Mouse (Mus musculus) gastrocnemius, adult 2 months (tissue): ENCODE data around the gene Snx29. TPM values are rescaled to one million over a fixed set of nuclear protein-coding genes. Genes with fewer than 3 reads are reported as not detected.

Experiments used
- DNase-seq: peaks from one replicate; pipeline ENCODE4 v3.0.0; 2022
- H3K27ac ChIP-seq: fragments of 200-600 bp; 2 replicates; pipeline ENCODE4 v1.8.1; 2022; ENCODE audit warnings: mild to moderate bottlenecking
- H3K4me3 ChIP-seq: fragments of 200-600 bp; 2 replicates; pipeline ENCODE4 v1.8.1; 2022; ENCODE audit warnings: mild to moderate bottlenecking, moderate library complexity
- CTCF ChIP-seq: fragments of 200-600 bp; IDR thresholded peaks from 2 replicates; pipeline ENCODE4 v1.8.1; 2022; ENCODE audit warnings: antibody characterized with exemption, mild to moderate bottlenecking, moderate library complexity
- intact Hi-C: fragments of 180-260 bp; cut with DNase I; formaldehyde crosslinking; loops from one replicate; pipeline ENCODE4 v1.15.1; 2025
- total RNA-seq, 2 experiments: library from RNA; stranded (reverse); gene quantifications; 2 replicates each; pipeline ENCODE4 v1.2.3; 2021

The Snx29 gene
- total RNA-seq, 2 experiments from 2014 or later = 9.6 to 11.6 TPM

- DNase-seq = no peak
- Histone ChIP-seq H3K4me3 (no peak overlapping the region), H3K27ac (no peak overlapping the region)
- intact Hi-C loops = no loop called here
- no peak for TF ChIP-seq CTCF
Observed at GRCm38 (mm10) chr16:11790476-11790875, 467.8 kb downstream of the Snx29 start.

DNA sequence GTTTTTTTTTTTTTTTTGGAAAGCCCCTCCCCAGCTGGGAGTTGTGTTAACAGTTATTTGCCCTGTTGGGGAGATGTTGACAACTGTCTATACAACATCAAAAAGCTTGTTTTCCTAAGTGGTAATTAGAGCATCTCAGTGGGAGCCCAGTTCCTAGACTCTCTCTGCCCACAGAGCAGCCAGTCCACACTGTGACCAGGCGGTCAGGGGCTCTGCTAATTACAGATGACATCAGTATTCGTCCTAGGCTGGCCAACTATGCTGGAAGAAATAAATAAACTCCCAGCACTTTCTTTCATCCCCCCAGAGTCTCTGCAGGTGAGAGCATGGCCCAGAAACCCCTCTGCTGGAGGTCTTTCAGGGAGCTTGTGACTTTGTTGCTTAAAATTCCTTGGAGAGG, 470.7 kb downstream of the Snx29 start:
- H3K27ac ChIP-seq = no peak overlapping the region
- DNase-seq = no peak
- no peak for TF ChIP-seq CTCF
- no peak overlapping the region for H3K4me3 ChIP-seq
- intact Hi-C loops = no loop called here

- no peak for DNase-seq
- H3K27ac ChIP-seq = no peak overlapping the region
- no peak overlapping the region for H3K4me3 ChIP-seq
- no peak for TF ChIP-seq CTCF
- intact Hi-C loops = no loop called here
Observed at GRCm38 (mm10) chr16:11794628-11795027, 471.9 kb downstream of the Snx29 start.

- Histone ChIP-seq H3K4me3 (no peak overlapping the region), H3K27ac (no peak overlapping the region)
- DNase-seq = no peak
- no peak for TF ChIP-seq CTCF
- intact Hi-C loops = no loop called here
Observed at GRCm38 (mm10) chr16:11795758-11796460, 473.2 kb downstream of the Snx29 start.

DNA sequence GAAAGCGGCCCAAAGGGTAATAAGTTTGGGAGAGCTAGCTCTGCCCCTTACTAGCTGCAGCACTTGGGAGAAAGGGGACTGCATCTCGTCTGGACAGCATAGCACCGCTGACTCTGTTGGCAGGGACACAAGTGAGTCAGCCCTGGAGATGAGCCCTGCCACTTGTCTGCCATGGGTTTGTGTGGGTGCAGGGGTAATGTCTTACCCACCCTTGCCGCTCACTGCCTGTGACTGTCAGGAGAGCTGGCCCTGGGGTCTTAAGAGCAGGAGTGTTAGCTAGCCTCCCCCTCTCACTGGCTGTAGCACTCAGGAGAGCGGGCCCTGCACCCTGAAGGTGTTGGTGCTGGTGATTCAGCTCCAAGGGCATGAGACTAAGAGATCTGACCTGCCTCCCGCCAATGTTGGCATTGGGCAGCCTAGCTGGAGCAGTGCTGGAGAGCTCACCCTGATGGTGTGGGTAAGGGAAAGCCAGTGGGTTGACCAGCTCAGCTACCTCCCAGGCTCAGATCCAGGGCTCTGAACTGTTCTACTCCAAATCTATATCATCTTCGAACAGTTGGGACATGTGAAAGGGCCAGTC, 479.3 kb downstream of the Snx29 start:
- DNase-seq = no peak
- intact Hi-C loops = no loop called here
- Histone ChIP-seq H3K4me3 (no peak overlapping the region), H3K27ac (no peak overlapping the region)
- no peak for TF ChIP-seq CTCF

Other genes with a start within 250 kb of the Snx29 start
- 1 to 10 TPM; 8.1 to 8.3 TPM for gene Txndc11, start 188.3 kb upstream of the Snx29 start, total RNA-seq
- 10 to 100 TPM; 17.0 to 20.0 TPM for gene Zc3h7a, start 146.5 kb upstream of the Snx29 start, total RNA-seq
- gene Rsl1d1, start 119.6 kb upstream of the Snx29 start, total RNA-seq = 10 to 100 TPM; 42.5 to 51.0 TPM
- 10 to 100 TPM; 59.2 to 62.2 TPM for gene Gspt1, start 68.6 kb upstream of the Snx29 start, total RNA-seq
- gene Tnfrsf17, start 9.1 kb upstream of the Snx29 start, total RNA-seq = not detected